Mouse (Mus musculus): ENCODE measurements around the gene Npdc1. TPM values are rescaled to one million over a fixed set of nuclear protein-coding genes. Genes with fewer than 3 reads are reported as not detected.

The Npdc1 gene
- polyA plus RNA-seq, 1 experiment from 2014 or later: 106 TPM

- no peaks in the 10 kb centered on the region for H3K4me1 ChIP-seq (ENCODE audit: control insufficient read depth, insufficient read depth, low read length)
- WGBS: 75% methylated on average over 5 of the region's 5 CpGs
- no peaks in the 10 kb centered on the region for H3K27me3 ChIP-seq (ENCODE audit: control insufficient read depth, insufficient read depth, low read length)
- no peaks in the 10 kb centered on the region for H3K9me3 ChIP-seq (ENCODE audit: control insufficient read depth, low read length)
- DNase-seq (ENCODE audit: low spot score, missing footprints) (no peak), ATAC-seq (ENCODE audit: low FRiP score) (no peak)
- H3K36me3 ChIP-seq (ENCODE audit: control insufficient read depth, insufficient read depth, low read length): no peaks in the 10 kb centered on the region
- no peak overlapping the region for H3K4me3 ChIP-seq (ENCODE audit: low read depth, low read length)
- H3K27ac ChIP-seq (ENCODE audit: low read depth, low read length): no peak overlapping the region
- H3K4me2 ChIP-seq: no peak overlapping the region
- no peak overlapping the region for H3K9ac ChIP-seq (ENCODE audit: low read length)
Measured at GRCm38 (mm10) chr2:25384492-25384891, 14.7 kb upstream of the Npdc1 start.

GRCm38 (mm10) chr2:25391266-25391665 lies 7.9 kb upstream of the Npdc1 start:
- DNase-seq (ENCODE audit: low spot score, missing footprints) (no peak), ATAC-seq (ENCODE audit: low FRiP score) (no peak)
- peaks cover 16% of the 10 kb centered on the region for H3K27me3 ChIP-seq (ENCODE audit: control insufficient read depth, insufficient read depth, low read length)
- peaks cover 5% of the 10 kb centered on the region for H3K4me1 ChIP-seq (ENCODE audit: control insufficient read depth, insufficient read depth, low read length)
- no peak overlapping the region for H3K9ac ChIP-seq (ENCODE audit: low read length)
- no peak overlapping the region for H3K4me2 ChIP-seq
- no peaks in the 10 kb centered on the region for H3K36me3 ChIP-seq (ENCODE audit: control insufficient read depth, insufficient read depth, low read length)
- no peak overlapping the region for H3K4me3 ChIP-seq (ENCODE audit: low read depth, low read length)
- 85% methylated on average over 5 of the region's 5 CpGs for WGBS
- H3K27ac ChIP-seq (ENCODE audit: low read depth, low read length): no peak overlapping the region
- H3K9me3 ChIP-seq (ENCODE audit: control insufficient read depth, low read length): no peaks in the 10 kb centered on the region

- DNase-seq (ENCODE audit: low spot score, missing footprints) (no peak), ATAC-seq (ENCODE audit: low FRiP score) (no peak)
- Histone ChIP-seq H3K4me3 (ENCODE audit: low read depth, low read length) (no peak overlapping the region), H3K36me3 (ENCODE audit: control insufficient read depth, insufficient read depth, low read length) (no peaks in the 10 kb centered on the region), H3K27me3 (ENCODE audit: control insufficient read depth, insufficient read depth, low read length) (peaks cover 29% of the 10 kb centered on the region), H3K9me3 (ENCODE audit: control insufficient read depth, low read length) (no peaks in the 10 kb centered on the region), H3K9ac (ENCODE audit: low read length) (no peak overlapping the region), H3K27ac (ENCODE audit: low read depth, low read length) (no peak overlapping the region), H3K4me2 (no peak overlapping the region), H3K4me1 (ENCODE audit: control insufficient read depth, insufficient read depth, low read length) (peaks cover 5% of the 10 kb centered on the region)
- 46% methylated on average over 3 of the region's 3 CpGs for WGBS
Measured at GRCm38 (mm10) chr2:25394281-25395221, 4.6 kb upstream of the Npdc1 start.

GRCm38 (mm10) chr2:25395721-25396596 lies 3.2 kb upstream of the Npdc1 start, which contains the start of gene Entpd2:
TSS of gene Entpd2 (plus strand) at chr2:25395874.
- ATAC-seq (ENCODE audit: low FRiP score) (peak; percentile 58; the same call in 1 of the 2 replicates), DNase-seq (ENCODE audit: low spot score, missing footprints) (peak; percentile 92)
- Histone ChIP-seq H3K36me3 (ENCODE audit: control insufficient read depth, insufficient read depth, low read length) (no peaks in the 10 kb centered on the region), H3K27ac (ENCODE audit: low read depth, low read length) (no peak within 1 kb of the TSS), H3K9me3 (ENCODE audit: control insufficient read depth, low read length) (no peaks in the 10 kb centered on the region), H3K4me2 (peak within 1 kb of the TSS; percentile 62), H3K4me3 (ENCODE audit: low read depth, low read length) (peak within 1 kb of the TSS; percentile 32), H3K9ac (ENCODE audit: low read length) (peak within 1 kb of the TSS; percentile 54), H3K27me3 (ENCODE audit: control insufficient read depth, insufficient read depth, low read length) (peaks cover 41% of the 10 kb centered on the region), H3K4me1 (ENCODE audit: control insufficient read depth, insufficient read depth, low read length) (peaks cover 5% of the 10 kb centered on the region)
- WGBS: under 1% methylated on average over 56 of the region's 57 CpGs

- no peak overlapping the region for H3K4me2 ChIP-seq
- ATAC-seq (ENCODE audit: low FRiP score): no peak
- H3K27ac ChIP-seq (ENCODE audit: low read depth, low read length): no peak overlapping the region
- no peaks in the 10 kb centered on the region for H3K36me3 ChIP-seq (ENCODE audit: control insufficient read depth, insufficient read depth, low read length)
- WGBS: 26% methylated on average over 3 of the region's 3 CpGs
- H3K27me3 ChIP-seq (ENCODE audit: control insufficient read depth, insufficient read depth, low read length): peaks cover 42% of the 10 kb centered on the region
- H3K4me3 ChIP-seq (ENCODE audit: low read depth, low read length): no peak overlapping the region
- no peak overlapping the region for H3K9ac ChIP-seq (ENCODE audit: low read length)
- no peak for DNase-seq (ENCODE audit: low spot score, missing footprints)
- peaks cover 5% of the 10 kb centered on the region for H3K4me1 ChIP-seq (ENCODE audit: control insufficient read depth, insufficient read depth, low read length)
- H3K9me3 ChIP-seq (ENCODE audit: control insufficient read depth, low read length): no peaks in the 10 kb centered on the region
Measured at GRCm38 (mm10) chr2:25396597-25396983, 2.6 kb upstream of the Npdc1 start.

GRCm38 (mm10) chr2:25397010-25397409 lies 2.1 kb upstream of the Npdc1 start:
- ATAC-seq (ENCODE audit: low FRiP score): no peak
- Histone ChIP-seq H3K4me3 (ENCODE audit: low read depth, low read length) (no peak overlapping the region), H3K4me2 (no peak overlapping the region), H3K9ac (ENCODE audit: low read length) (no peak overlapping the region), H3K27me3 (ENCODE audit: control insufficient read depth, insufficient read depth, low read length) (peaks cover 42% of the 10 kb centered on the region), H3K27ac (ENCODE audit: low read depth, low read length) (no peak overlapping the region), H3K36me3 (ENCODE audit: control insufficient read depth, insufficient read depth, low read length) (no peaks in the 10 kb centered on the region), H3K4me1 (ENCODE audit: control insufficient read depth, insufficient read depth, low read length) (peaks cover 5% of the 10 kb centered on the region), H3K9me3 (ENCODE audit: control insufficient read depth, low read length) (no peaks in the 10 kb centered on the region)
- DNase-seq (ENCODE audit: low spot score, missing footprints): no peak
- WGBS: 73% methylated on average over 1 of the region's 1 CpGs

GRCm38 (mm10) chr2:25398065-25398464 lies 1.1 kb upstream of the Npdc1 start:
- Histone ChIP-seq H3K36me3 (ENCODE audit: control insufficient read depth, insufficient read depth, low read length) (no peaks in the 10 kb centered on the region), H3K27me3 (ENCODE audit: control insufficient read depth, insufficient read depth, low read length) (peaks cover 42% of the 10 kb centered on the region), H3K27ac (ENCODE audit: low read depth, low read length) (no peak overlapping the region), H3K4me1 (ENCODE audit: control insufficient read depth, insufficient read depth, low read length) (peaks cover 5% of the 10 kb centered on the region), H3K9ac (ENCODE audit: low read length) (no peak overlapping the region), H3K4me2 (no peak overlapping the region), H3K9me3 (ENCODE audit: control insufficient read depth, low read length) (no peaks in the 10 kb centered on the region), H3K4me3 (ENCODE audit: low read depth, low read length) (no peak overlapping the region)
- no peak for ATAC-seq (ENCODE audit: low FRiP score)
- 96% methylated on average over 7 of the region's 7 CpGs for WGBS
- DNase-seq (ENCODE audit: low spot score, missing footprints): no peak

- Histone ChIP-seq H3K27ac (ENCODE audit: low read depth, low read length) (no peak overlapping the region), H3K9me3 (ENCODE audit: control insufficient read depth, low read length) (no peaks in the 10 kb centered on the region), H3K4me2 (peak overlapping the region; percentile 20), H3K4me1 (ENCODE audit: control insufficient read depth, insufficient read depth, low read length) (peaks cover 10% of the 10 kb centered on the region), H3K9ac (ENCODE audit: low read length) (no peak overlapping the region), H3K36me3 (ENCODE audit: control insufficient read depth, insufficient read depth, low read length) (no peaks in the 10 kb centered on the region), H3K4me3 (ENCODE audit: low read depth, low read length) (peak overlapping the region; percentile 9; the same call in 1 of the 2 replicates), H3K27me3 (ENCODE audit: control insufficient read depth, insufficient read depth, low read length) (peaks cover 36% of the 10 kb centered on the region)
- ATAC-seq (ENCODE audit: low FRiP score) (no peak), DNase-seq (ENCODE audit: low spot score, missing footprints) (no peak)
- WGBS: 26% methylated on average over 16 of the region's 16 CpGs
Measured at GRCm38 (mm10) chr2:25400291-25400690, 1.1 kb downstream of the Npdc1 start.
